Mouse (Mus musculus) gastrocnemius, postnatal 25 days (tissue): ENCODE data around the gene Pcsk6. TPM values are rescaled to one million over a fixed set of nuclear protein-coding genes. Genes with fewer than 3 reads are reported as not detected.
A peak's percentile ranks its signal among the peaks of the same experiment; 100 is the strongest.
"Not testable (repeated sequence)": the region's sequence is repeated elsewhere in the genome, so short reads cannot be mapped to it uniquely, and the experiment has no call there.

Experiments used
- DNase-seq: peaks from one replicate; pipeline ENCODE4 v3.0.0; 2022
- total RNA-seq, 2 experiments: library from RNA; stranded (reverse); gene quantifications; 1 replicate in 1 of 2; 2 replicates in 1 of 2; pipeline ENCODE4 v1.2.3; 2021

Pcsk6 gene
- total RNA-seq, 2 experiments from 2014 or later, result 21.0 to 25.1 TPM

DNA sequence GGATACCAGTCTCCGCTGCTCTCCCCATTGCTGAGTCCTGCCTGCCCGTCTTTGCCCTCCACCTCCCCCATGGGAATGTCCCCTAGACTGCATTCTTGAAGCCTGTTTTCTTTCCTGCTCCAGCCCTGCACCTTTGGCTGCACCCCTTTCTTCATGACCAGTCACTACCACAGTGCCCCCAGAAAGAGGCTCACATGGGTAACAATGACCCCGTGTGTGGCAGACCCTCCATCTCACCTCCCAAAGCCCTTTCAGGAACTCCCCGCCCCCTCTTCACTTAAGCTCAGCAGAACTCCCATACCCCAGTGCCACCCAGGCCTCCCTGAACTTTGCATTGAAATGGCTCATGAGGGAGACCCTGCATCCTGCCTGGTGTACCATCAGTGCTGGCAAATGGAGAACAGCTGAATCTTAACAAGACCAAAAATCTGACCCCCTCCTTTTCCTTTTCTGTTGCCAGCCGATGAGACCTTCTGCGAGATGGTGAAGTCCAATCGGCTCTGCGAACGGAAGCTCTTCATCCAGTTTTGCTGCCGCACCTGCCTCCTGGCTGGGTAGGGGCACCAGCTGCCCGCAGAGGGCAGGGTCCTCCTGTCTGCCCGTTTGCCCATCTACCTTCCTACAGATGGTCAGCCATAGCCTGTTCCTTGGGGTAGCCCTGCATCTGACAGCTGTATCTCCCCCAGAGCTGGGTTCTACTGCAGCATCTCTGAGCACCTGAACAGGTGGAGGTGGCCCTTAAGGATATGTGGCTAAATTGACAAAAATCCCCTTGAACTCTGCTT is 187.1 kb downstream of the Pcsk6 start:
- DNase-seq, result no peak

DNA sequence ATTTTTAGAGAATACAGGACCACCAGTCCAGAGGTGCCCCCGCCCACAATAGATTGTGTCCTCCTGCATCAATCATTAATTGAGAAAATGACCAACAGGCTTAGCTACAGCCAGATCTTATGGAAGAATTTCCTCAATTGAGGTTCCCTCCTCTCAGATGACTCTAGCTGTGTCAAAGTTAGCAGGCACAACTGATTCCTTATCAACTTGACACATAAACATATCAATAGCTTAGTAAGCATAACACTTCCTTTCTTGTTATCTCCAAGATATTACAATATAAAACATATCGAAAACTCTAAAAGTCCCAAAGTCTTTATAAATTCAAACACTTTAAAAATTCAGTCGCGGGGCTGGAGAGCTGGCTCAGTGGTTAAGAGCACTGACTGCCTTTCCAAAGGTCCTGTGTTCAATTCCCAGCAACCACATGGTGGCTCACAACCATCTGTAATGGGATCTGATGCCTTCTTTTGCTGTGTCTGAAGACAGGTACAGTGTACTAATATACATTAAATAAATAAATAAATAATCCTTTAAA is 192.5 kb downstream of the Pcsk6 start:
- DNase-seq, result no peak

DNA sequence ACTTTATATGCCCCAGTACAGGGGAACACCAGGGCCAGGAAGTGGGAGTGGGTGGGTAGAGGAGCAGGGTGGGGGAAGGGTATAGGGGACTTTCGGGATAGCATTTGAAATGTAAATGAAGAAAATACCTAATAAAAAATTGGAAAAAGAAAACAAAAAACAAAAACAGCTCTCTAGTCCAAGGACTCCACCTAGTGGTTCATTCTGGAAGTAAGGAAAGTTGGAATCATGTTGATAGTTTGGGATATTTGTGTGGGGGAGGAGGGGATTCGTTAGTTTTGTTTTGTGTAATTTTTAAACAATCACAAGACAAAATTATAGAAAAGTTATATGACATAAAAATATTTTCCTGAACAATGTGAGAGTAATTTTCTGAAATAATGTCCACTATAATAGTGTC is 193.8 kb downstream of the Pcsk6 start:
- not testable (repeated sequence) for DNase-seq

DNA sequence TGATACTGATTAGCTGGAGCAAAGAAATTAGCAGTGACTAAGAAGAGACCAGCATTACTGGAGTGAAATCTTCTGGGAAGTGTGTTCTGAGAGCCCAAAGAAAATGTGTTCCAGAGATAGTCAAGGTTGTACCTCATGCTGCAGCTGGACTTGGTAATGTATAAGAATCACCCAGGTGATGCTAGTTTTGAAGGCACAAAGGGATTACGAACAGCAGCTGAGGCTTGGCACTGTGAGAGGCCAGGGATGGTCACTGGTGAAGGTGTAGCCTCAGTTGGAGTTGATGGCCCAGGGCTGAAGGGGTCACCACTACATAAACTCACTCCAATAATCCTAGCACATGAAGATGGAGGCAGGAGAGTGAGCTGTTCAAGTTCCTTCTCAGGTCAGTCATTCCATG is 197.2 kb downstream of the Pcsk6 start, which contains the start of gene Snrpa1:
Snrpa1 (plus strand) TSS at position 301 of the 400 bp plus-strand sequence.
- DNase-seq, result no peak

DNA sequence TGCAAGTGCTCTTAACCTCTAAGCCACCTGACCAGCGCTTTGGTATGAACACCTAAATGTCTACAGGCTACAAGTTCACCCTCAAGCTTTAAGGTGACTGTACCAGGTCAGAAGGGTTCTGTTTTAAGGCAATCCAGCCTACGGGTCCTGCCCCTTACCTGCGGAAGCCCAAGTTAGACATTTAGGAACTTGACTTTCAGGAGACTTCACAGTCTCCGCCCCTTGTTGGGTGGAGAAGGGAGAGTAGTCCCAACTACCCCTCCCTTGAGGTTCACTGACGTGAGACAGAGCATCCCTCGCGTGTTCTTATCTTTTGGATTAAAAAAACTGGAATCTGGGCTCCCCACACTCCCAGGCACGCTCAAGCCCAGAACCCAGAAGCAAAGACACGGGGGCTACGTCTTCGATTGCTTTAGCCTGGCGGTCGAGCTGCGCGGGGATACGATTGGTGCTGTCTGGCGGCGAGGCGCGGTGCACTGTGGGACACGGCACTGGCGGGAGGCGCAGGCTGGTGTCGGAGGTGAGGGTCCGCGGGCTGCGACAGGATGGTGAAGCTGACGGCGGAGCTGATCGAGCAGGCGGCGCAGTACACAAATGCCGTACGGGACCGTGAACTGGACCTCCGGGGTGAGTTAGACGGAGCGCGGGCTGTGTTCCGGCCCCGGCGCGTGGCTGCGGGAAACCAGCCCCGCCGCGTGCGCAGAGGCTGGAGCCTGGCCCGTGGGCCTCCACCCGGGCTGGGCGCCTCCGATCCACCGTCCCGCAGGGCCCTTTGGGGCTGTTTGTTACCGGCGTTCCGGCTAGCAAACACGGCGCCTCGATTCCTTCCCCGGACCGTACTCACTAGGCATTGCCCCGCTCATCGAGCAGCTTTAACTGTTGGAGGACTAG is 198.8 kb downstream of the Pcsk6 start:
- DNase-seq, result peak; percentile 82

DNA sequence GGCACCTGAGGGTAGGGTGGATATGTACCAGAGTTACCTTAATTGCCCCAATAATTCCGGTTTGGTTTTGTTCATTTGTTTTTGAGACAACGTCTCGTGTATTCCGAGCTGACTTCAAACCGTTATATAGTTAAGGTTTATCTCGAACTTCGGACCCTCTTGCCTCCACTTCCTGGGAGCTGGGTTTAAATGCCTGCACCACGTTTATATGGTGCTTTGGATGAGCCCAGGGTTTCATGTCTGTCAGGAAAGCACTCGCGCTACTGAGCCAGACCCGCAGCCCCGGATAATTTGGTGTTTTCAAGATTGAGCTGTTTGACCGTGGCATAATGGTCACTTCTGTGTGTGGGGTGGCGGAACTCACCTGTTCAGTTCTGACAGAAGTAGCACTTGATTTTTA is 199.5 kb downstream of the Pcsk6 start:
- DNase-seq, result no peak

DNA sequence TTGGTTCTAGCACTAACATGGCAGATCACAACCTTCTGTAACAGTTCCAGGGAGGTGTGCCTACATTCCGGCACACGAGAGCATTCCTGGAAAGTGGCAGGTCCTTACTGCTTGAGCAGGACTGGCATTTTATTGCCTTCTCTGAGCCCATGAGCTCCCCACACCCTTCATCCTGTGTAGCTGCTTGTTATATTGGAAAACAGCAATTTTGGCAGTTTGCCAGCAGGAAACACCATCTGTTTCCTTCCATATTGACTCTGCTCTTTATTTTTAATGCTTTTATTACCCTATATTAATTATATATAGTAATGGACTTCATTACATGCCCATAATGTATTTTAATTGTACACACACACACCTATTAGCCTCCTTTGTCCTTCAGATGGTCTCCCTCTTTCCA is 214.9 kb downstream of the Pcsk6 start:
- DNase-seq, result no peak

DNA sequence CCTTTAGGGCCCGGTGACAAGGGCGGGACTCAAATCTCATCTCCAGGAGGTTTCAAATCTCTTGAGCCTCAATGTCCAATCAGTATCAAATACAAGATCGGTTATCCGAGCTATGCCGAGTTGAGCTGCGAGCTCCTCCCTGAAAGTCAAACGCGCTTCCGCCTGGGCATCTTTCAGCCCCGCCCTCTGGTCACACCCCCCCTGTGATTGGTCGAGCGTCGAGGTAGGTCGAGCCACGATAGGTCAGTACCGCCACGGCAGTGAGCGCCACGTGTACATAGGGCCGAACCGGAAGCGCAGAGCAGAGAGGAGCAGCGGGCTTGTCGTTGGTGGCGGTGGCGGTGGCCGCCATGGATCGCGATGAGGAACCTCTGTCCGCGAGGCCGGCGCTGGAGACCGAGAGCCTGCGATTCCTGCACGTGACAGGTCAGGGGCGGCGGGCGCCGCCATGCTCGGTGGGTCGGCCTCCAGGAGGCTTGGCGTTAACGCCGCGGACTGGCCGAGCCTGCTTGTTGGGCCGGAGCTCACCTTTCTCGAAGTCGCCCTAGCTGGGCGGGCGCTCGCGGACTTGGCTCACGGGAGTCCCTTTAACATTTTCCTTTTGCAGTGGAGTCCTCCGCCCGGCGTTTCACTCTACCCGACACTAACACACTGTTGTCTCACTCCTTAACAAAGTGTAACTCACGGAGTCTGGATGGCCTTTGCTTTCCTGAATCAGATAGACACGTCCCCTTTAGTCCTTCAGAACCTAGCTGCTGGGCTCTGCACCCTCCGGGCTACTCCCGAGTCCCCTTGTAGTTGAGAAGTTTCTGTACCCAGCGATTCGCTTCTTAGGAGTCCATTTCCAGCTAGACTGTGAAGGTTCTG is 218.1 kb downstream of the Pcsk6 start, which contains the start of gene Selenos:
Selenos (plus strand) TSS at position 286 of the 867 bp plus-strand sequence.
- peak; percentile 95 for DNase-seq

DNA sequence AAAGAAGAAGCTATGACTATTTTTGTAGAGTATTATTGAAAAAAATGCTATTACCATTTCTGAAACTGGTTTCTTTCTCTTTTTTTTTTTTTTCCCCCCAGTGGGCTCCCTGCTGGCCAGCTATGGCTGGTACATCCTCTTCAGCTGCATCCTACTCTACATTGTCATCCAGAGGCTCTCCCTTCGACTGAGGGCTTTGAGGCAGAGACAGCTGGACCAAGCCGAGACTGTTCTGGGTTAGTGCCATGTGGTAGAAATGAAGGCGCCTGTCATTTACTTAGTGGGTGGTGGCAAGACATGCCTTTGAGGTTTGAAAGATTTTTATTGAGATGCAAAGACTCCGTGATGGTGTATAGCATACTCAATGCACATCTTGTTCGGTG is 218.7 kb downstream of the Pcsk6 start:
- DNase-seq, result no peak

DNA sequence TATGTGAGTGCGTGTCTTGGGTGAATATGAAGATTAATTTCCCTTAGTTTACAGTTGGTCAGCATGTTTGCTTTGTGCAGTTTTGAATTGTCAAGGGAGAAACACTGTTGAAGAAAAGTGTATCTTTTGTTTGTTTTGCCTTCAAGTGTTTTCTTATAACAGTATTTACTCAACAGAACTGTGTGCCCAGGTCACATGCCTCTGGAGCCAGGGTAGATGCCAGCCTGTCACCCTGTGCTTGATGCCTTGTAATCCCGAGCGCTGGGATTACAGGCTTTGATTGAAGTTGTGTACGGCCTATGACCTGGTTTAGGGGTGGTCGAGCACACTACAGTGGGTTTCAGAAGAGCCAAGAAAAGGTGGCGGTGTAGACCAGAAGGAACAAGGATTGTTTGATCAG is 222.2 kb downstream of the Pcsk6 start:
- DNase-seq, result no peak

DNA sequence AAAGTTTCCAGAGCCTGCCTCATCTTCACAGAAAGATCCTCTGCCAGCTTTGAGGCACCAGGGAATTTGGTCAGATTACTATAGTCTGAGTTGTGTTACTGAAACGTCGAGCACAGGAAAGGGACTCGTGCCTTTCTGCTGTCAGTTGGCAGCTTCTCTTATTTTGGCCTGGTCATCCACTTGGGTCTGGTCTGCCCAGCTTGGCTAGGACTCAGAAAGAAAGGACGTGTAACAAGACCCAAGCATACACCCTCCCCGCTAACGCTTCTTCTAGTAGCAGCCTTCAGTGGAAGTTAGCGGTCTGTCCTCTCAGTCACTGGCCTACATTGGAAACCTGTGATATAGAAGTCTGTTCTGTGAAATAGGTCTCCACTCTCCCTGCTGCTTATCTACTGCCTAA is 223.0 kb downstream of the Pcsk6 start:
- peak; percentile 46 for DNase-seq

DNA sequence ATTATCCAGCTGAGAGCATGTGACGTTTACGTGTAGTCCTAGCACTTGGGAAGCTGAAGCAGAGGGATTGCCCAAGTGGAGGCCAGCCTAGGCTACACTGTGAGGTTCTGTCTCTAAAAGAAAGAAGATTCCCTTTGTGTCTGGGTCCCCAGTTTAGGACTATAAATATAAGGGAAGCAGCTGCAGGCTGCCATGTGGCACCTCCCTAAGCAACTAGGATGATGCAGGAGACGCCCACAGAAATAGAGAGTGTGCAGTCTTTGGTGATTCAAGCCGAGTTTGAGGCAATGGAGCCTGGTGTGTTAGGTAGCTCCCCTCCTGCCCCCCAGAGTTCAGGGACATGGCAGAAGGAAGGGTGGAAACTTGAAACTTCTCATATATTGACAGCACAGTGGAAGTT is 226.1 kb downstream of the Pcsk6 start:
- DNase-seq, result no peak

DNA sequence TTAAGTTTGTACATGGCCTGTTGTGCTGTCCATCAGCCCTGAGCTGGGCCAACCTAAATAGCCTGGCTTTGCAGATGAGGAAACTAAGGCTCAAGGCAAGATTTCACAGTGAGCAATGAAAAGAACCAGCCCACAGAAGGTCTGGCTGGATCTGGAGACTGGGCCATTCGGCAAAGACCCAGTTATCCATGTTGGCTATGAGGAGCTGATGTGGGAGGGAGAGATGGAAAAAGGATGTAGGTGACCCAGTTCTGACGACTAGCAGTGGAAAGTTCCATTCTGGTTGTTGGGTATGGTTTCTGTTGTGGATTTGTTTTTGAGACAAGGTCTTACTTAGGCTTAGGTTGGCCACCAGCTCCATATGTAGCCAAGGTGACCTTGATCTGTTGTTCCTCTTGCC is 226.5 kb downstream of the Pcsk6 start:
- no peak for DNase-seq

DNA sequence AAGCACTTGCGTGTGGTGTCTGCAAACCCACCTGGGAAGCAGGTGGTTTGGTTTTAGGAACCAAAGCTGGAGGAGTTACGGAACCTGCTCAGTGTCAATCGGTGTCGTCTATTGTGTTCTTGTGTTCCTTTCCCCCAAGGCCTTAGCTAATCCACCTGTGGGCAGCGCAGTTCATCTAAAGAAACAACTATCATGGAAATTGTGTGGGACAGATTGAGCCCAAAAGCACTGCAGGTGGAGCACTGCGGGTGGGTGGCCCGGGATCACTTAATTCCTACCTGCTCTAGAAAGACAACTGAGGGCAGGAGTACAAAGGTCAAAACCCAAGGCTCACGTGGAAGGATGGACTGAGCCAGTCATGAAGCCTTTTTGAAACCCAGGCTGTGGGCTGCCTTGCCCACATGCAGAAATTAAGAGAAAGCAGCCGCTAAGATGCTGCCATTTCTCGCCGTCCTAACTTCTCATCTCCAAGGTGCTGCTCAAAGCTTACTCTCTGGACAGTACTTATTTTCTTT is 229.2 kb downstream of the Pcsk6 start:
- no peak for DNase-seq

DNA sequence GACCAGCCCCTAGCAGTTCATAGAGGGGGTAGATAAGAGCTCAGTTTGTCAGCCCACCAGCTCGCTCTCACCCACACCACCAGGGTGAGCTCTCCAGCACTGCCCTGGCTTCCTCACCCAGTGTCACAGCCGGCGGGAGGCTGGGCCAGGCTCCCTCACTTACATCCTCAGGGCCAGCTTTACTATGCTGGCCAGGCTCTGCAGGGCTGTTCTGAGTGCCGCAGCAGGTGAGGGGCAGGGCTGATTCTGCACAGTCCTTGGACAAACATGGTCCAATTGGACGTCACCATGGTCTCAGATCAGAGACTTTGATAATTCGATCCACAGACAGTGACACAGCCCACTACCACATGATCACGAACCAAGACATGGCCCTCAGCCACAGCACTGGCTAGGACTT is 230.0 kb downstream of the Pcsk6 start:
- no peak for DNase-seq

DNA sequence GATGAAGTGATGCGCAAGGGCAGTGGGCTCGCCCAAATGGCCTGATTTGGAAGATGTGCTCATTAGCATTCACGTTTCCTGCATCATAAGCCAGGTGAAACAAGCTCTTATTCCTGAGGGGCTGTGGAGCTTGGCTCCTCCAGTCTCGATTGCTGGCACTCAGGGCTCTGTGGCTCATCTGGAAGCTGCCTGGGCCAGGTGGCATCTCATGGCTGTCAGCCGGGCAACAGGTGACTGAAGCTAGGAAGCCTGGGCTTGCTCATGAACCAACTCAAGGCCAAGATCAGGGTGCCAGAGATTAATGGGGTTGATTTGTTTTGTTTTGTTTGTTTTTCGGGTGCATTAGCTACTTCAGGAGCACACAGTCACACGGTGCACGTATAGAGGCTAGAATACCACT is 231.1 kb downstream of the Pcsk6 start:
- no peak for DNase-seq

DNA sequence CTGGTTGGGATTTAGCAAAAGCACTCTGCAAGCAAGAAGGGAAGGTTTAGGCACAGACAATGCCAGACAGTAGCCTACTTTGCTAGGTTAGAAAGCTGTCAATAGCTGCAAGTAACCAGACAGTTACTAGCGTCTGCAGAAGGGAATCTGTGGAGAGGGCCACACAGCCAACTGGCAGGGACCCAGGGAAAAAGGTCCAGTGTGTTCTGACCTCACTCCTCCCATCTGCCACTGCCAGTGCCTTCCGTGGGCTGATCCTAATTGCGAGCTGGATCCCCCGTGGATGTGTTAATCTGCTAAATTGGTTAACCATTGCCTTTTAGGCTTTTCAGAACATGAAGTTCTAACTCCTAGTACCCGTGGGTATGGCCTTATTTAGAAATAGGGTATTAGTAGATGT is 232.6 kb downstream of the Pcsk6 start:
- DNase-seq, result peak; percentile 31

DNA sequence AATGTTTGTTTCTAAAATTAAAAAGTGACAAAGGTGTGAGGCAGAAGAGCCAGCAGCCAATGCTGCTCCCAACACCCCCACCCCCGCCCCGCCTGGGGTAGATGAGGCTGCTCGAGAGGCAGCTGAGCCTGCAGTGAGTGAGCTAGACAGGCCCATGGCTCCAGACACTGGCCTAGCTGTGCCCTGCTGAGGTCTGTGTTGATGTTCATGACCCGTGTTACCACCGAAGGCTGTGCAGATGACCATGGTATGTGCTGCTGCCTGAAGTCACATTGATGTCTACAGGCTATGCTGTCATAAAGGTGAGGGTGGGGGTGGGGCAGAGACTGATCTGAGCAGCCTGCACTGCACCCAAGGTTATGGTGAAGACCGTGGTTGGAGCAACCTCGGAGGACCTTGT is 237.3 kb downstream of the Pcsk6 start:
- no peak for DNase-seq
